Mouse (Mus musculus): ENCODE data around the gene Rprml. TPM values are rescaled to one million over a fixed set of nuclear protein-coding genes. Genes with fewer than 3 reads are reported as not detected.

Gene Rprml
- polyA plus RNA-seq, 1 experiment = 2.7 TPM

DNA sequence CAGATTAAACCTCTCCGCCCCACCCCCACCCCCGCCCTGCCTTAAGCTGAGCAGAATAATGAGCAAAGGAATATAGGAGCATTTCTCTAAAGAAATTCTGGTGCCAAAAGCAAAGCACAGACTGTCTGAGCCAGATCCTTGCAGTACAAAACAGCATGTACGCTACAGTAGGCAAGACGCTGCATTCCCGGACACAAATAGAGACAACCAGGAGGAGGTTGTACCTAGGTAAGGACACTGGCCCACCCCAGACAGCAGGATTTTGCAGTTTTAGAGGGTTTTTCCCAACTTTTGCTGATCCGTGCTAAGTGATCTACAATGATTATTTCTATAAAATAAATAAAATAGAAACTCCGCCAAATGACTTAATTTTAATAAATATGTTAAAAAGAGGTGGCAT, 714 bp upstream of the Rprml start:
- peaks cover 20% of the 10 kb centered on the region for H3K4me1 ChIP-seq (ENCODE audit: control insufficient read depth, insufficient read depth, low read length)
- peak overlapping the region; percentile 75 for H3K4me3 ChIP-seq (ENCODE audit: control insufficient read depth, low read depth, low read length)
- TF ChIP-seq POLR2A (IDR thresholded peaks at IDR 0.05; ENCODE audit: control insufficient read depth, low read depth, low read length) (no peak), CTCF (IDR thresholded peaks at IDR 0.05; ENCODE audit: control insufficient read depth, insufficient read depth, insufficient replicate concordance, low read depth, low read length) (no peak)
- H3K27ac ChIP-seq (ENCODE audit: control insufficient read depth, insufficient read depth, low read depth, low read length) = no peak overlapping the region
- H3K36me3 ChIP-seq (ENCODE audit: control insufficient read depth, insufficient read depth, low read length) = no peaks in the 10 kb centered on the region
- H3K27me3 ChIP-seq (ENCODE audit: control insufficient read depth, insufficient read depth, low read length) = no peaks in the 10 kb centered on the region

GRCm38 (mm10) chr11:103649983-103650493, 668 bp downstream of the Rprml start:
- H3K36me3 ChIP-seq (ENCODE audit: control insufficient read depth, insufficient read depth, low read length) = no peaks in the 10 kb centered on the region
- H3K4me1 ChIP-seq (ENCODE audit: control insufficient read depth, insufficient read depth, low read length) = peaks cover 20% of the 10 kb centered on the region
- H3K4me3 ChIP-seq (ENCODE audit: control insufficient read depth, low read depth, low read length) = peak overlapping the region; percentile 75
- H3K27me3 ChIP-seq (ENCODE audit: control insufficient read depth, insufficient read depth, low read length) = no peaks in the 10 kb centered on the region
- TF ChIP-seq CTCF (IDR thresholded peaks at IDR 0.05; ENCODE audit: control insufficient read depth, insufficient read depth, insufficient replicate concordance, low read depth, low read length) (no peak), POLR2A (IDR thresholded peaks at IDR 0.05; ENCODE audit: control insufficient read depth, low read depth, low read length) (no peak)
- no peak overlapping the region for H3K27ac ChIP-seq (ENCODE audit: control insufficient read depth, insufficient read depth, low read depth, low read length)

- no peaks in the 10 kb centered on the region for H3K36me3 ChIP-seq (ENCODE audit: control insufficient read depth, insufficient read depth, low read length)
- no peak overlapping the region for H3K4me3 ChIP-seq (ENCODE audit: control insufficient read depth, low read depth, low read length)
- no peaks in the 10 kb centered on the region for H3K27me3 ChIP-seq (ENCODE audit: control insufficient read depth, insufficient read depth, low read length)
- H3K4me1 ChIP-seq (ENCODE audit: control insufficient read depth, insufficient read depth, low read length) = peaks cover 20% of the 10 kb centered on the region
- H3K27ac ChIP-seq (ENCODE audit: control insufficient read depth, insufficient read depth, low read depth, low read length) = no peak overlapping the region
- TF ChIP-seq POLR2A (IDR thresholded peaks at IDR 0.05; ENCODE audit: control insufficient read depth, low read depth, low read length) = no peak
Measured at GRCm38 (mm10) chr11:103651426-103651825, 2.1 kb downstream of the Rprml start.

GRCm38 (mm10) chr11:103653359-103653965, 4.1 kb downstream of the Rprml start:
- H3K27ac ChIP-seq (ENCODE audit: control insufficient read depth, insufficient read depth, low read depth, low read length) = no peak overlapping the region
- peaks cover 16% of the 10 kb centered on the region for H3K4me1 ChIP-seq (ENCODE audit: control insufficient read depth, insufficient read depth, low read length)
- H3K36me3 ChIP-seq (ENCODE audit: control insufficient read depth, insufficient read depth, low read length) = no peaks in the 10 kb centered on the region
- no peaks in the 10 kb centered on the region for H3K27me3 ChIP-seq (ENCODE audit: control insufficient read depth, insufficient read depth, low read length)
- TF ChIP-seq CTCF (IDR thresholded peaks at IDR 0.05; ENCODE audit: control insufficient read depth, insufficient read depth, insufficient replicate concordance, low read depth, low read length) (no peak), POLR2A (IDR thresholded peaks at IDR 0.05; ENCODE audit: control insufficient read depth, low read depth, low read length) (no peak)
- no peak overlapping the region for H3K4me3 ChIP-seq (ENCODE audit: control insufficient read depth, low read depth, low read length)

DNA sequence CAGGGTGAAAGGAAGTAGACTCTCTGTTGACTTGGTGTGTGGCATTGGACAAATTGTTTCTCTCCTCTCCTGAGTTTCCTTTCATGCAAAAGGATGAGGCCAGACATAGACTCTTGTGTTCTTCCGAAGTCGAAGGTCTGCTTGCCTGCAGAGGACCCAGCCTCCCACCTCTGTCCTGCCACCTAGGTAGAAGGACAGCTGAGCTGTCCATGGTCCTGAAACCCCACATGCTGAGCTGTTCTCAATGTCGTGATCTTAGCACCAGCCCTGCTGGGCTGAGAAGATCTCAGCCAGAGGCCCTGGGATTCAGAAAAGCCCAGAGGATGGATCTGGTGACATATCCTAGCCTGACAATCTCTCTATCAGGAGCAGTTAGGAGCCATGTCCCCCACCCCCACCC, 7.2 kb downstream of the Rprml start:
- Histone ChIP-seq H3K4me1 (ENCODE audit: control insufficient read depth, insufficient read depth, low read length) (no peaks in the 10 kb centered on the region), H3K27me3 (ENCODE audit: control insufficient read depth, insufficient read depth, low read length) (no peaks in the 10 kb centered on the region)
- TF ChIP-seq POLR2A (IDR thresholded peaks at IDR 0.05; ENCODE audit: control insufficient read depth, low read depth, low read length) = no peak
- TF ChIP-seq CTCF (IDR thresholded peaks at IDR 0.05; ENCODE audit: control insufficient read depth, insufficient read depth, insufficient replicate concordance, low read depth, low read length) = no peak

DNA sequence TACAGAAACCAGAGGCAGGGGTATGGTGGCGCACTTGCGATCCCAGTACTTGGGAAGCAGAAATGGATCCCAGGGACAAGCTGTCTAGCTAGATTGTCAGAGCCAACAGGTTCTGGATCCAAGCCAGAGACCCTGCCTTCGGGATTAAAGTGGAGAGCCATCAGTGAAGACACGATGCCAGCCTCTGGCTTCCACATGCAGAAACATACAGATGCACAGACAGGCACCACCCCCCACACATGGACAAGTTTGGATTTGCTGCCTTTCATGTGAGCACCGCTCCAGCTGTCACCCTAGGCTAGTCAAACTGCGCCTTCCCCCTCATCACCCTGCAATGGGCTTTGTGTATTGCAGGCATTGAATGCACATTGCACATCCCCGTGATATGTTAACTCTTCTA, 8.8 kb downstream of the Rprml start:
- no peak for TF ChIP-seq POLR2A (IDR thresholded peaks at IDR 0.05; ENCODE audit: control insufficient read depth, low read depth, low read length)
- no peak for TF ChIP-seq CTCF (IDR thresholded peaks at IDR 0.05; ENCODE audit: control insufficient read depth, insufficient read depth, insufficient replicate concordance, low read depth, low read length)
- H3K27me3 ChIP-seq (ENCODE audit: control insufficient read depth, insufficient read depth, low read length) = no peaks in the 10 kb centered on the region
- no peak overlapping the region for H3K4me3 ChIP-seq (ENCODE audit: control insufficient read depth, low read depth, low read length)
- no peak overlapping the region for H3K27ac ChIP-seq (ENCODE audit: control insufficient read depth, insufficient read depth, low read depth, low read length)
- H3K4me1 ChIP-seq (ENCODE audit: control insufficient read depth, insufficient read depth, low read length) = no peaks in the 10 kb centered on the region
- no peaks in the 10 kb centered on the region for H3K36me3 ChIP-seq (ENCODE audit: control insufficient read depth, insufficient read depth, low read length)

More for the DNA sequence above, 7.2 kb downstream of the Rprml start:
- no peak overlapping the region for H3K27ac ChIP-seq (ENCODE audit: control insufficient read depth, insufficient read depth, low read depth, low read length)
- no peak overlapping the region for H3K4me3 ChIP-seq (ENCODE audit: control insufficient read depth, low read depth, low read length)
- no peaks in the 10 kb centered on the region for H3K36me3 ChIP-seq (ENCODE audit: control insufficient read depth, insufficient read depth, low read length)

DNA sequence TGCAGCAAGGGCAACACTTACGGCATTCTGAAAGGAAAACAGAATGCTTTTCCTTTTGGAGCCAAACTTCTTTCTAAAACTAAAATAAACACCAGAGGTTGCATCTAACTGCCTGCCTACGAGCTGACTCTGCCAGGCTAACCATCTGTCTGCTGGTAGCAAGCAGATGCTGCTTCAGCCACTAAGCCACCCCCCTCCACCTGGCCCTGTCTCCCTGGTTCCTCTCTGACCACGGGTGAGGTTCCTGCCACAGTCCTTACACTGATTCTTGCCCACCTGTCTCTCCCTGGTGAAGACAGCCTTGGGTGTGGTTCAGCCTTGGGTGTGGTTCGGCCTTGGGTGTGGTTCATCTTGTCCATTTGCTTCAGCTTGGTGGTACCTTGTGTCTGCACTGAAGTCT, 12.5 kb downstream of the Rprml start:
- Histone ChIP-seq H3K4me1 (ENCODE audit: control insufficient read depth, insufficient read depth, low read length) (no peaks in the 10 kb centered on the region), H3K27me3 (ENCODE audit: control insufficient read depth, insufficient read depth, low read length) (no peaks in the 10 kb centered on the region), H3K36me3 (ENCODE audit: control insufficient read depth, insufficient read depth, low read length) (no peaks in the 10 kb centered on the region), H3K4me3 (ENCODE audit: control insufficient read depth, low read depth, low read length) (no peak overlapping the region), H3K27ac (ENCODE audit: control insufficient read depth, insufficient read depth, low read depth, low read length) (no peak overlapping the region)
- no peak for TF ChIP-seq CTCF (IDR thresholded peaks at IDR 0.05; ENCODE audit: control insufficient read depth, insufficient read depth, insufficient replicate concordance, low read depth, low read length)
- TF ChIP-seq POLR2A (IDR thresholded peaks at IDR 0.05; ENCODE audit: control insufficient read depth, low read depth, low read length) = no peak

Data from testis, adult 2 months (tissue).